Mouse (Mus musculus): ENCODE data around the gene Slc1a1. TPM values are rescaled to one million over a fixed set of nuclear protein-coding genes. Genes with fewer than 3 reads are reported as not detected.

Slc1a1 gene
- polyA plus RNA-seq, 1 experiment from 2014 or later: not detected

GRCm38 (mm10) chr19:28835500-28835864 lies 633 bp downstream of the Slc1a1 start:
- WGBS (ENCODE audit: missing documents): 3% methylated on average over 9 of the region's 9 CpGs
- H3K27ac ChIP-seq: no peak overlapping the region
- H3K79me2 ChIP-seq (ENCODE audit: inconsistent target): no peaks in the 10 kb centered on the region
- H3K36me3 ChIP-seq (ENCODE audit: inconsistent target): no peaks in the 10 kb centered on the region
- no peak overlapping the region for H3K4me3 ChIP-seq (ENCODE audit: inconsistent target)

DNA sequence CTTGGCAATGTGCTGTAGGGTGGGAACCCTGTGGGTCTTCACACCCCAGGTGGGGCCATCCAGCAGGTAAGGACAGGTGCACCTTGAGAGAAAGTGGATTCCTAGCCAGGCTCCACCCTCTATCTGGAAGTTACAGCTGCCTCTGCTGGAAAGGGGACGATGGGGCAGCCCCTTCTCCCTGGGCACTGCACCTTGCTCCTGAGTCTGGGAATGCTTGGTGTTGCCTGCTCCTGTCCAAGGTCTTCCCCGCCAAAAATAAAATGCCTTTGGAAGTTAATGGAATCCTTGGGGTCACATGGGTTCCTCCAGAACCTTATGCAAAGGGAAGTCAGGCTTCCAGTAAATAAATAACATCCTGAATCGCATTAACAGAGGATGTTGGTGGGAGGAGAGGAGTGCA lies 1.3 kb downstream of the Slc1a1 start:
- Histone ChIP-seq H3K36me3 (ENCODE audit: inconsistent target) (no peaks in the 10 kb centered on the region), H3K4me3 (ENCODE audit: inconsistent target) (no peak overlapping the region), H3K27ac (no peak overlapping the region), H3K79me2 (ENCODE audit: inconsistent target) (no peaks in the 10 kb centered on the region)
- 81% methylated on average over 3 of the region's 3 CpGs for WGBS (ENCODE audit: missing documents)

- 86% methylated on average over 11 of the region's 11 CpGs for WGBS (ENCODE audit: missing documents)
- H3K79me2 ChIP-seq (ENCODE audit: inconsistent target): no peaks in the 10 kb centered on the region
These were observed 2.0 kb downstream of the Slc1a1 start for GRCm38 (mm10) chr19:28836651-28837410.

GRCm38 (mm10) chr19:28838796-28839195 lies 3.9 kb downstream of the Slc1a1 start:
- Histone ChIP-seq H3K4me3 (ENCODE audit: inconsistent target) (no peak overlapping the region), H3K79me2 (ENCODE audit: inconsistent target) (no peaks in the 10 kb centered on the region), H3K27ac (no peak overlapping the region), H3K36me3 (ENCODE audit: inconsistent target) (no peaks in the 10 kb centered on the region)
- WGBS (ENCODE audit: missing documents): 70% methylated on average over 2 of the region's 2 CpGs

More at GRCm38 (mm10) chr19:28836651-28837410, 2.0 kb downstream of the Slc1a1 start:
- no peak overlapping the region for H3K27ac ChIP-seq
- H3K36me3 ChIP-seq (ENCODE audit: inconsistent target): no peaks in the 10 kb centered on the region
- no peak overlapping the region for H3K4me3 ChIP-seq (ENCODE audit: inconsistent target)

DNA sequence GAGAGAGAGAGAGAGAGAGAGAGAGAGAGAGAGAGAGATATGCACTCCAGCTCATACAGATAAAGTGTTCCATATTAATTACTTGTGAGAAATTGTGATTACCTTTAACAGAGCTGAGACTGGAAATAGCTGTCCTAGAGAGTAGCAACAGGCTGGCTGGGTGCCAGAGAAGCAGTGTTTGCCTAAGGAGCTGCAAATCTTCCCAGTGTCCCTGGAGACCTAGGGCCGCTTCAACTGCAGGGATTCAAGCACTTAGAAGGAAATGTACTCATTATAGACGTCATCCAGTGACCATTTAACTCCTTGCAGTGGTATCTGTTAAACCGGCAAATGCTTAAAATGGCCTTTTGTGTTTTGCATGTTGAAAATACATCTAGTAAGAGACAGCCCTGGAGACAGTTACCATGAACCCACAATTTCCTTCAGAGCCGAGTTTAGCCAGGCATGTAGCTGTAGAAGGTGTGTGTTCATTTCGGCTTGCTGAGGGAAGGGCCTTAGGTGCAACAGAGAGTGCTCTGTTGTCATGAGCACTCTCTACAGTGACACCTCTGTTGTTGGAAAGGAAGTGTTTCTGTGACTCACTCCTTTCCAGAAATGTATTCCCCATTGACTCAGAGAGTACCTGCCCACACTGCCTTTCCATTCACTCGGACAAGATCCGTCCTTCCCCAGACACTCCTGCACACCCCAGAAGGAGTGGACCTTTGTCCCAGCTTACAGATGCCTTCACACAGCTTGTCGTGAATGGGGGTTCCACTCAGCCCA lies 10.3 kb downstream of the Slc1a1 start:
- WGBS (ENCODE audit: missing documents): 83% methylated on average over 8 of the region's 8 CpGs

DNA sequence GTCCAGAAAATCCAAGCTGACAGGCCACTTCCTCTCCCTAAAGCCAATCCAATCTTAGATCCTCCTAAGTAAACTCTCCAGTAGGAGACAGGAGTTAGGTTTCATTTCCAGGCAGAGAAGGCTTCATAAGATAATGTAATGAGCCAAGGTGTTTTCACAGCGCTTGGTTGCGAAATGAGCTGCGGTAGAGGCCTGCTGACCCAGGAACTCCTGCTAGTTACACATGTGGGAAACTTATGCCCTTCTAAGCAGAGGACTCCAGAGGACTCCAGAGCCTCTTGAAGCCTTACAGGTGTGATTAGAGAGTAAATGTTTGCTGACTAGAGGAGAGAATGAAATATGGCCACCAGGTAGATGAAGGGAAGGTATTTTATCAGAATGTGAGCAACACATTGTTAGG lies 15.7 kb downstream of the Slc1a1 start:
- no peaks in the 10 kb centered on the region for H3K79me2 ChIP-seq (ENCODE audit: inconsistent target)
- H3K4me3 ChIP-seq (ENCODE audit: inconsistent target): no peak overlapping the region
- H3K36me3 ChIP-seq (ENCODE audit: inconsistent target): no peaks in the 10 kb centered on the region
- no peak overlapping the region for H3K27ac ChIP-seq
- WGBS (ENCODE audit: missing documents): 93% methylated on average over 3 of the region's 3 CpGs

More for the DNA sequence above, 10.3 kb downstream of the Slc1a1 start:
- H3K27ac ChIP-seq: no peak overlapping the region
- no peaks in the 10 kb centered on the region for H3K79me2 ChIP-seq (ENCODE audit: inconsistent target)
- no peak overlapping the region for H3K4me3 ChIP-seq (ENCODE audit: inconsistent target)
- H3K36me3 ChIP-seq (ENCODE audit: inconsistent target): no peaks in the 10 kb centered on the region

DNA sequence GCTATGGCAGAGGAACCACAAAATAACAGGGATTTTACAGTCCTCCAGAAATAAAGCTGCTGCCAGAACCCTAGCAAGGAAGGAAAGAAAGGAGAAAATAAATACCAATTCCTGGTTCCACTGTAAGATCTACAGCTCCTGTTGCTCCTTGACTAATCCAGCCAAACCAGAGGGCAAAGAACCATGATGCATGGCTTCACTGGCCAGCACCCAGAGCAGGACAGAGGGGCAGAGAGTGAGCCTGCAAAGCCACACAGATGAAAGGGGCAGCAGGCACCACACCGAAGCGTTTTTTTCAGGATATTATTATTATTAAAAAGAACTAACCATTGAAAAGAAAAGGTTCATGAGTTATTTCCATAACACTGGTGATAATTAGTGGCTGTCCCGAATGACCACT lies 17.2 kb downstream of the Slc1a1 start:
- Histone ChIP-seq H3K4me3 (ENCODE audit: inconsistent target) (no peak overlapping the region), H3K36me3 (ENCODE audit: inconsistent target) (no peaks in the 10 kb centered on the region), H3K27ac (no peak overlapping the region), H3K79me2 (ENCODE audit: inconsistent target) (no peaks in the 10 kb centered on the region)
- WGBS (ENCODE audit: missing documents): 83% methylated on average over 3 of the region's 3 CpGs

DNA sequence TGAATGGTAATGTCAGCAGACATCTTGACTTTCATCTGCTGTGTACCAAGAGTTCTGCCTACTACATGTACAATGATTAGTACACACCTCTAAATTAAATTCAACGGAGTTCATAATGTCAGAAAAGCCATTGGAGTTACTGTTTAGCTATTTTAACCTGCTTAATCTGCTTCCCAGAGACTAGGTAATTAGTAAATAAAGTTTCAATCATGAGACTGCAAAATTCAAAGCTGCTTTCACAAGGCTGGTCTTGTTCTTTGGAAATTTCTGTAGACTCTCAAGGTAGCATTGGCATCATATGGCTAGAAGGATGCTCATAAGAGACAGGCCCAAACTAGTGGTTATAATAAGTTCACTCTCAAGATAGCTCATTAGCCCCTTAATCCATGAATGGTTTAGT lies 20.0 kb downstream of the Slc1a1 start:
- WGBS (ENCODE audit: missing documents): 88% methylated on average over 1 of the region's 1 CpGs
- Histone ChIP-seq H3K79me2 (ENCODE audit: inconsistent target) (no peaks in the 10 kb centered on the region), H3K36me3 (ENCODE audit: inconsistent target) (no peaks in the 10 kb centered on the region), H3K4me3 (ENCODE audit: inconsistent target) (no peak overlapping the region), H3K27ac (no peak overlapping the region)

- WGBS (ENCODE audit: missing documents): 80% methylated on average over 2 of the region's 2 CpGs
- Histone ChIP-seq H3K27ac (no peak overlapping the region), H3K36me3 (ENCODE audit: inconsistent target) (no peaks in the 10 kb centered on the region), H3K79me2 (ENCODE audit: inconsistent target) (no peaks in the 10 kb centered on the region), H3K4me3 (ENCODE audit: inconsistent target) (no peak overlapping the region)
These were observed 25.4 kb downstream of the Slc1a1 start for GRCm38 (mm10) chr19:28860246-28860645.

DNA sequence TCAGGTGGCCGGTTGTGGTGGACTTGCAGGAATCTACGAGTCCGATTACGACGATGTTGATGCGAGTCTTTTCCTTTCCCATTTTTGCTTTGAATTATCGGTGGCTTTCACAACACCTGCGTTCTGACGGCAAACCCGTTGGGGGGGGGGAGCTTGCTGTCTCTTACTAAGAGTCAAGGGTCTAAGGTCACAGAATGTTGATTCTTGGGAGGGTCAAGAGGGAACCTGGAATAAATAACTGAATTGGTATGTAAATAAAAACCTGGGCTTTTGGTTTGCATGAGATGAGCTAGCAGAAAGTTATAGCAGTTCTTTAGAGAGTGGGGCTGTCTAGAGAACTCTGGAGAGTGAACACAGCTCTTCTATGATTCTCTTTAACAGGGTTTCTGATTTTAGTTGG lies 28.8 kb downstream of the Slc1a1 start:
- 93% methylated on average over 10 of the region's 10 CpGs for WGBS (ENCODE audit: missing documents)
- no peaks in the 10 kb centered on the region for H3K36me3 ChIP-seq (ENCODE audit: inconsistent target)

DNA sequence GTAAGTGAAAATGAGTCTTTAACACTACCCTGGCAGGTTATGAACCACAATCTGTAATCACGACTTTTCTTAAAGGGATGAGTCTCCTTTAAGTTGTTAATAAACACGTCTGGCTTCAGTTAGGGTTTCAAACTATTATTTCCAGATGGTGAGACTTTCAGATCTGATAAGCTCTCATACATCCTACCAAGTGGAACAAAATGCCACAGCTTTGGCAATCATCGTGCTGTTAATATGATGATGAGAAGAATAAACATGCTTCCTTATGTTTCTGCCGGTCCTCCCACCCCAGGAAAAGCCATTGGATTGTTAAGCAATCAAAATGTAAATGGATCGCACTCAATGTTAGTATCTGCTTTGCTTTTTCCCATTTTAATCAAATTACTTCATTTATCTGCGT lies 30.1 kb downstream of the Slc1a1 start:
- 93% methylated on average over 6 of the region's 6 CpGs for WGBS (ENCODE audit: missing documents)
- Histone ChIP-seq H3K4me3 (ENCODE audit: inconsistent target) (no peak overlapping the region), H3K27ac (no peak overlapping the region)

More for the DNA sequence above, 28.8 kb downstream of the Slc1a1 start:
- Histone ChIP-seq H3K79me2 (ENCODE audit: inconsistent target) (no peaks in the 10 kb centered on the region), H3K27ac (no peak overlapping the region), H3K4me3 (ENCODE audit: inconsistent target) (no peak overlapping the region)

GRCm38 (mm10) chr19:28865501-28865900 lies 30.7 kb downstream of the Slc1a1 start:
- no peaks in the 10 kb centered on the region for H3K79me2 ChIP-seq (ENCODE audit: inconsistent target)
- WGBS (ENCODE audit: missing documents): 100% methylated on average over 1 of the region's 1 CpGs
- H3K27ac ChIP-seq: no peak overlapping the region
- H3K4me3 ChIP-seq (ENCODE audit: inconsistent target): no peak overlapping the region
- no peaks in the 10 kb centered on the region for H3K36me3 ChIP-seq (ENCODE audit: inconsistent target)

More for the DNA sequence above, 30.1 kb downstream of the Slc1a1 start:
- H3K79me2 ChIP-seq (ENCODE audit: inconsistent target): no peaks in the 10 kb centered on the region
- no peaks in the 10 kb centered on the region for H3K36me3 ChIP-seq (ENCODE audit: inconsistent target)

DNA sequence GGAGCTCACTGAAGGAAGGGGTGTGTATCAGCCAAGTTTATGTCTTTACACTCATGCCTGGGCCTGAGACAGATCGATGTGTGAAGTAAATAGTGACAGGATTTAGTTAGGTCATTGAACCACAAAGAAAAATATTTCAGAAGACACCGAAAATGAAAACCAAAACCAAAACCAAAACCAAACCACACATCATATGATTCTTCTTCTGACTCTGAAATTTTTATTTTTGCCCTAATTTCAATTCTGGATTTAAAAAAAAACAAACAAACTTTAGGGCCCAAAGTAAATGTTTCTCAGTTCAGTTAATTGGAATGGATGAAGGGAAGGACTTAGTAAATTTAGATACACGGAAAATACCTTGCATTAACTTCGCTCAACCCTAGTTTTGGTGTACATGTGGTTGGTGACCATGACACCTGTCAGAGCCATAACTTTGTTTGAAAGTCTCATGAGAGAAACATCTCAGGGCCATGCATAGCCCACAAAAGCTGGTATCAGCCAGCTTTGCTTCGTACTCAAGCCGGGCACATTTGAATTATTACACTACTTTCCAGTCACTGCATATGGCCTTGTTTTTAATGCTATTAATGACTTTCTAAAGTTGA lies 34.5 kb downstream of the Slc1a1 start:
- H3K79me2 ChIP-seq (ENCODE audit: inconsistent target): no peaks in the 10 kb centered on the region
- no peaks in the 10 kb centered on the region for H3K36me3 ChIP-seq (ENCODE audit: inconsistent target)
- H3K27ac ChIP-seq: no peak overlapping the region
- no peak overlapping the region for H3K4me3 ChIP-seq (ENCODE audit: inconsistent target)
- 64% methylated on average over 5 of the region's 6 CpGs for WGBS (ENCODE audit: missing documents)

DNA sequence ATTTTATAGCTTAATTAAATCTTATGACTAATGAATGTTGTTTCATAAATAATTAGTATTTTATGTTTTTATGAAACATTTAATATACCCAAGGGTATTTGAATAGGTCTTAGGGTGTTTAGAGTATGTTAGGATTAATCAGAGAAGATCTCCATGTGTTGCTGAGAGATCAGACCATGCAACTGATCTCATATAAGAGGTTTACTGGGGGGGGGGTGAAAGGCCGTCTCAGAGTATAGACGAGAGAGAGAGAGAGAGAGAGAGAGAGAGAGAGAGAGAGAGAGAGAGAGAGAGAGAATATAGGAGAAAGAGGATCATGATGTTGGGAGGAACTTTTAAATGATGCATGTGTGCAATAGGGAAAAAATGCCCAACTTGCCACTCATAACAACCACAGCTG lies 35.5 kb downstream of the Slc1a1 start:
- Histone ChIP-seq H3K27ac (no peak overlapping the region), H3K4me3 (ENCODE audit: inconsistent target) (no peak overlapping the region), H3K36me3 (ENCODE audit: inconsistent target) (no peaks in the 10 kb centered on the region), H3K79me2 (ENCODE audit: inconsistent target) (no peaks in the 10 kb centered on the region)
- 94% methylated on average over 2 of the region's 2 CpGs for WGBS (ENCODE audit: missing documents)

DNA sequence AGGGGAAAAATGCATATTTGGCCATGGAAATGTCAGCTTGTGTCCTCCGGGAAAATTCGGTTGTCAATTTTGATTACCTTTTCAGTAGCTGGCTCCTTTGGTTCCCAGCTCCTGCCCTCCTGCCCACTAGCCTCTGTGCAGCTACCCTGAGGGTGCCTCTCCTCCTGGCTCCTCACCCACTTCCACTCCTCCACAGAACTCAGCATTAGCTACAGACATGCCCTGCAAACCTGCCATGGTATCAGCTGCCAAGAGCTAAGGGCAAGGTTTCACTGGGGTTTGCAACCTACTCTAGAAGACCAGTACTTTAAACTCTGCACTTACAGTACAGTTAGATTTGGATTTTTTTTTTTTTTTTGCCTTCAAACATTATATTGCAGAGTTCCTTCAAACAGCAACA lies 44.6 kb downstream of the Slc1a1 start:
- H3K27ac ChIP-seq: no peak overlapping the region
- H3K79me2 ChIP-seq (ENCODE audit: inconsistent target): no peaks in the 10 kb centered on the region
- H3K4me3 ChIP-seq (ENCODE audit: inconsistent target): no peak overlapping the region
- H3K36me3 ChIP-seq (ENCODE audit: inconsistent target): no peaks in the 10 kb centered on the region
- 94% methylated on average over 2 of the region's 2 CpGs for WGBS (ENCODE audit: missing documents)
